Mouse (Mus musculus): ENCODE measurements around the gene Hormad2.

DNA sequence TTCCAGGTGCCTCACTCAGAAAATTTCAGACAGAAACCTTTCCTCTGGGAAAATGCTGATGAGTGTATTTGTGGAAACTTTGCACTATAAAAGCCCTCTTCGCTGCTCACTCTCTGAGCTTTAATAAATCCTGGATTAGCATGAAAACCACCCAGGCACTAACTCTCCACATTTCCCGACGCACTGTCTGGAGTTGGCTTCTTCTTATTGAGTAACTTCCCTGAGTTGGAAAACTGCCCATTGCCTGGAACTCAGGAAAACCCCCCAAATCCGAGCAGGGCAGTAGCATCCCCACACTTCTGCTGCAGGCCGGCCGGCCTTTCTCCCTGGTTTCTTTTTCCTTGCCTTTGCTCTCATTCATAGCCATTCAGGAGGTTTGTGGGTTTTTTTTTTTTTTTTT, 118.0 kb downstream of the Hormad2 start:
- TF ChIP-seq POLR2A (IDR thresholded peaks at IDR 0.05; ENCODE audit: low read depth, low read length) (no peak), CTCF (IDR thresholded peaks at IDR 0.05; ENCODE audit: borderline replicate concordance, insufficient read depth, low read length) (no peak)

Data from embryonic fibroblast, embryonic 13.5 days (primary cell).